8 mouse cellular contexts compared by ENCODE assay signal in genomic region chrX:74270902-74271551, GRCm38 (mm10). TPM values are rescaled to one million over a fixed set of nuclear protein-coding genes. Genes with fewer than 3 reads are reported as not detected.
DNase-seq lines count a peak whose midpoint lies in the region; ATAC-seq and TF ChIP-seq lines count a peak whose summit lies in the region.

No protein-coding gene starts in this region.

- 14% methylated on average over 27 of the region's 27 CpGs for WGBS in embryonic facial prominence, embryonic 12.5 days
- 14% methylated on average over 27 of the region's 27 CpGs for WGBS in limb, embryonic 11.5 days
- 19% methylated on average over 27 of the region's 27 CpGs for WGBS in midbrain, embryonic 12.5 days

- H3K4me2 ChIP-seq in embryonic facial prominence, embryonic 12.5 days (replicated peaks) = peak overlapping the region; percentile 54
- peak overlapping the region; percentile 44 for H3K4me2 ChIP-seq in limb, embryonic 11.5 days (ENCODE audit: low read depth, severe bottlenecking)
- H3K4me2 ChIP-seq in midbrain, embryonic 12.5 days (replicated peaks) = peak overlapping the region; percentile 61

- peak; percentile 56 to 78 for DNase-seq in adrenal gland, adult (ENCODE audit: inconsistent age in 2 of 2, low spot score in 1 of 2)
- DNase-seq in adrenal gland, adult 18-20 months (ENCODE audit: low spot score in 2 of 2) = no peak
- peak; percentile 39 to 51 for DNase-seq in heart, postnatal 10 days
- peak; percentile 50 for DNase-seq in limb, embryonic 11.5 days (ENCODE audit: low spot score)
- DNase-seq in thymus, postnatal 14 days = peak; percentile 7

- no peak for TF ChIP-seq CTCF in ES-Bruce4 (IDR thresholded peaks at IDR 0.05; ENCODE audit: low read depth, low read length)

- peak overlapping the region; percentile 58; the same call in 1 of the 2 replicates for H3K27ac ChIP-seq in ES-Bruce4 (ENCODE audit: insufficient read depth, low read length)
- peak overlapping the region; percentile 60 for H3K27ac ChIP-seq in embryonic facial prominence, embryonic 12.5 days
- H3K27ac ChIP-seq in limb, embryonic 11.5 days (replicated peaks; ENCODE audit: low read depth, low read length) = 0 out of 2 replicates have a peak overlapping the region, but pooled peaks have one; percentile 5
- H3K27ac ChIP-seq in midbrain, embryonic 12.5 days (replicated peaks) = peak overlapping the region; percentile 54; the same call in 1 of the 2 replicates

- intact Hi-C loops in heart, postnatal 10 days (cut with DNase I) = loop anchor here (2.0 to 5.0 kb wide), 2 partner anchors 24 to 41 kb away; partner anchors contain the start of gene Fam50a

- H3K27me3 ChIP-seq in ES-Bruce4 (ENCODE audit: control insufficient read depth, insufficient read depth, low read length, poor library complexity, severe bottlenecking) = no peaks in the 10 kb centered on the region
- H3K27me3 ChIP-seq in embryonic facial prominence, embryonic 12.5 days = no peaks in the 10 kb centered on the region
- H3K27me3 ChIP-seq in limb, embryonic 11.5 days (ENCODE audit: control insufficient read depth, insufficient read depth, low read length) = no peaks in the 10 kb centered on the region
- H3K27me3 ChIP-seq in midbrain, embryonic 12.5 days = no peaks in the 10 kb centered on the region

- H3K36me3 ChIP-seq in ES-Bruce4 (ENCODE audit: control insufficient read depth, insufficient read depth, low read length, poor library complexity, severe bottlenecking) = peaks cover 20% of the 10 kb centered on the region
- H3K36me3 ChIP-seq in embryonic facial prominence, embryonic 12.5 days = 0 out of 2 replicates have a peak, but pooled peaks cover 4% of the 10 kb centered on the region
- no peaks in the 10 kb centered on the region; the same call in 1 of the 2 replicates for H3K36me3 ChIP-seq in limb, embryonic 11.5 days (ENCODE audit: control insufficient read depth, insufficient read depth, low read length)
- H3K36me3 ChIP-seq in midbrain, embryonic 12.5 days = 0 out of 2 replicates have a peak, but pooled peaks cover 3% of the 10 kb centered on the region

- H3K9me3 ChIP-seq in ES-Bruce4 (replicated peaks; ENCODE audit: control insufficient read depth, insufficient read depth, low read length, poor library complexity, severe bottlenecking) = no peaks in the 10 kb centered on the region
- no peaks in the 10 kb centered on the region for H3K9me3 ChIP-seq in embryonic facial prominence, embryonic 12.5 days
- H3K9me3 ChIP-seq in limb, embryonic 11.5 days (ENCODE audit: control insufficient read depth, low read length) = no peaks in the 10 kb centered on the region
- no peaks in the 10 kb centered on the region for H3K9me3 ChIP-seq in midbrain, embryonic 12.5 days

- TF ChIP-seq EP300 in ES-Bruce4 (IDR thresholded peaks at IDR 0.05; ENCODE audit: insufficient read depth, low read depth, low read length) = no peak

- no peak for ATAC-seq in embryonic facial prominence, embryonic 12.5 days (ENCODE audit: insufficient number of reproducible peaks, insufficient read depth, low FRiP score, low TSS enrichment)
- no peak for ATAC-seq in limb, embryonic 11.5 days (ENCODE audit: insufficient number of reproducible peaks, low FRiP score, low TSS enrichment, low read depth)
- no peak for ATAC-seq in midbrain, embryonic 12.5 days (ENCODE audit: low FRiP score, low read depth)

- peak overlapping the region; percentile 89 for H3K9ac ChIP-seq in ES-Bruce4 (ENCODE audit: low read depth, poor library complexity, severe bottlenecking)
- H3K9ac ChIP-seq in embryonic facial prominence, embryonic 12.5 days = peak overlapping the region; percentile 70
- H3K9ac ChIP-seq in limb, embryonic 11.5 days (ENCODE audit: low read length) = peak overlapping the region; percentile 61
- peak overlapping the region; percentile 77 for H3K9ac ChIP-seq in midbrain, embryonic 12.5 days (replicated peaks)

- H3K4me1 ChIP-seq in ES-Bruce4 (ENCODE audit: control insufficient read depth, insufficient read depth, low read length) = no peaks in the 10 kb centered on the region
- no peaks in the 10 kb centered on the region for H3K4me1 ChIP-seq in embryonic facial prominence, embryonic 12.5 days
- no peaks in the 10 kb centered on the region for H3K4me1 ChIP-seq in limb, embryonic 11.5 days (ENCODE audit: control insufficient read depth, insufficient read depth, low read length)
- 0 out of 2 replicates have a peak, but pooled peaks cover 6% of the 10 kb centered on the region for H3K4me1 ChIP-seq in midbrain, embryonic 12.5 days

- TF ChIP-seq POLR2A in ES-Bruce4 (IDR thresholded peaks at IDR 0.05; ENCODE audit: insufficient read depth, low read length) = no peak

- peak overlapping the region; percentile 94 for H3K4me3 ChIP-seq in ES-Bruce4 (ENCODE audit: low read depth, low read length)
- H3K4me3 ChIP-seq in embryonic facial prominence, embryonic 12.5 days = peak overlapping the region; percentile 60
- peak overlapping the region; percentile 50 for H3K4me3 ChIP-seq in limb, embryonic 11.5 days (ENCODE audit: low read depth, low read length)
- peak overlapping the region; percentile 60 for H3K4me3 ChIP-seq in midbrain, embryonic 12.5 days

RNA-seq across cellular contexts. Expression of gene Rpl10, which starts 0.4 kb away (rescaled TPM):
- total RNA-seq in adrenal gland, adult 18-20 months (2021) = 100 to 1,000 TPM; 395 to 419 TPM
- polyA plus RNA-seq in ES-Bruce4 (2011; ENCODE audit: insufficient read depth, insufficient read length, low read depth, missing spikeins) = 239 and 288 TPM in 2 replicates
- 745 and 775 TPM in 2 replicates for polyA plus RNA-seq in embryonic facial prominence, embryonic 12.5 days (2016; fragmentation: Nextera tagmentation; extraction: Ambion mirVana)
- 100 to 1,000 TPM; 247 to 291 TPM for total RNA-seq in heart, postnatal 10 days (2021)
- polyA plus RNA-seq in limb, embryonic 11.5 days (2014; fragmentation: Nextera tagmentation; extraction: Ambion mirVana) = 867 and 882 TPM in 2 replicates
- 521 and 544 TPM in 2 replicates for polyA plus RNA-seq in midbrain, embryonic 12.5 days (2016; fragmentation: Nextera tagmentation; extraction: Ambion mirVana)

RNA-seq across cellular contexts. Expression of gene Taz, which starts 10.7 kb away (rescaled TPM):
- total RNA-seq in adrenal gland, adult 18-20 months (2021) = 10 to 100 TPM; 64.6 to 81.8 TPM
- polyA plus RNA-seq in ES-Bruce4 (2011; ENCODE audit: insufficient read depth, insufficient read length, low read depth, missing spikeins) = 27.6 and 30.5 TPM in 2 replicates
- 84.4 and 85.7 TPM in 2 replicates for polyA plus RNA-seq in embryonic facial prominence, embryonic 12.5 days (2016; fragmentation: Nextera tagmentation; extraction: Ambion mirVana)
- 10 to 100 TPM; 40.4 to 44.1 TPM for total RNA-seq in heart, postnatal 10 days (2021)
- 63.1 and 72.0 TPM in 2 replicates for polyA plus RNA-seq in limb, embryonic 11.5 days (2014; fragmentation: Nextera tagmentation; extraction: Ambion mirVana)
- polyA plus RNA-seq in midbrain, embryonic 12.5 days (2016; fragmentation: Nextera tagmentation; extraction: Ambion mirVana) = 88.4 and 92.9 TPM in 2 replicates

RNA-seq across cellular contexts. Expression of gene Dnase1l1, which starts 11.1 kb away (rescaled TPM):
- total RNA-seq in adrenal gland, adult 18-20 months (2021) = 10 to 100 TPM; 14.7 to 17.1 TPM
- polyA plus RNA-seq in ES-Bruce4 (2011; ENCODE audit: insufficient read depth, insufficient read length, low read depth, missing spikeins) = 3.9 and 5.9 TPM in 2 replicates
- 9.1 and 9.6 TPM in 2 replicates for polyA plus RNA-seq in embryonic facial prominence, embryonic 12.5 days (2016; fragmentation: Nextera tagmentation; extraction: Ambion mirVana)
- 10 to 100 TPM; 14.7 to 17.7 TPM for total RNA-seq in heart, postnatal 10 days (2021)
- 5.4 and 5.8 TPM in 2 replicates for polyA plus RNA-seq in limb, embryonic 11.5 days (2014; fragmentation: Nextera tagmentation; extraction: Ambion mirVana)
- 4.6 and 5.3 TPM in 2 replicates for polyA plus RNA-seq in midbrain, embryonic 12.5 days (2016; fragmentation: Nextera tagmentation; extraction: Ambion mirVana)

RNA-seq across cellular contexts. Expression of gene Emd, which starts 16.5 kb away (rescaled TPM):
- total RNA-seq in adrenal gland, adult 18-20 months (2021) = 100 to 1,000 TPM in 1 of 2 experiments, 10 to 100 TPM in 1; 93.6 to 165 TPM
- polyA plus RNA-seq in ES-Bruce4 (2011; ENCODE audit: insufficient read depth, insufficient read length, low read depth, missing spikeins) = 154 and 169 TPM in 2 replicates
- polyA plus RNA-seq in embryonic facial prominence, embryonic 12.5 days (2016; fragmentation: Nextera tagmentation; extraction: Ambion mirVana) = 21.9 and 24.4 TPM in 2 replicates
- 10 to 100 TPM; 39.7 to 47.5 TPM for total RNA-seq in heart, postnatal 10 days (2021)
- 34.9 and 38.2 TPM in 2 replicates for polyA plus RNA-seq in limb, embryonic 11.5 days (2014; fragmentation: Nextera tagmentation; extraction: Ambion mirVana)
- polyA plus RNA-seq in midbrain, embryonic 12.5 days (2016; fragmentation: Nextera tagmentation; extraction: Ambion mirVana) = 15.4 and 18.9 TPM in 2 replicates

RNA-seq across cellular contexts. Expression of gene Flna, which starts 21.4 kb away (rescaled TPM):
- 100 to 1,000 TPM; 113 to 170 TPM for total RNA-seq in adrenal gland, adult 18-20 months (2021)
- 288 and 325 TPM in 2 replicates for polyA plus RNA-seq in ES-Bruce4 (2011; ENCODE audit: insufficient read depth, insufficient read length, low read depth, missing spikeins)
- 359 and 360 TPM in 2 replicates for polyA plus RNA-seq in embryonic facial prominence, embryonic 12.5 days (2016; fragmentation: Nextera tagmentation; extraction: Ambion mirVana)
- total RNA-seq in heart, postnatal 10 days (2021) = 100 to 1,000 TPM; 245 TPM
- polyA plus RNA-seq in limb, embryonic 11.5 days (2014; fragmentation: Nextera tagmentation; extraction: Ambion mirVana) = 281 and 303 TPM in 2 replicates
- polyA plus RNA-seq in midbrain, embryonic 12.5 days (2016; fragmentation: Nextera tagmentation; extraction: Ambion mirVana) = 210 and 233 TPM in 2 replicates

Comparison
In these comparisons a context has a peak if more than half of its experiments do, and no peak if none do; other contexts are left out.
1. DNase-seq: peak in adrenal gland, adult (2 of 2), heart, postnatal 10 days (2 of 2), limb, embryonic 11.5 days (single experiment) and thymus, postnatal 14 days (single experiment); none in adrenal gland, adult 18-20 months (0 of 2).
2. H3K27ac ChIP-seq: peak in every context shown above with its lines; median percentile 60 in embryonic facial prominence, embryonic 12.5 days; 58 in ES-Bruce4; 54 in midbrain, embryonic 12.5 days; 5 in limb, embryonic 11.5 days.
3. Peak in every context shown above with its lines, with median percentiles within 50 percentile points of each other: H3K4me3 ChIP-seq, H3K9ac ChIP-seq and H3K4me2 ChIP-seq.